Mouse (Mus musculus): Measurements from ENCODE around the gene Dapk2. TPM values are rescaled to one million over a fixed set of nuclear protein-coding genes. Genes with fewer than 3 reads are reported as not detected.
A peak's percentile ranks its signal among the peaks of the same experiment; 100 is the strongest.

Dapk2 gene
- polyA plus RNA-seq, 1 experiment, result not detected

- no peak overlapping the region for H3K4me3 ChIP-seq (ENCODE audit: insufficient read depth, low read depth, low read length)
- TF ChIP-seq CTCF (IDR thresholded peaks at IDR 0.05; ENCODE audit: insufficient read depth, low read depth, low read length) (no peak), POLR2A (IDR thresholded peaks at IDR 0.05; ENCODE audit: insufficient read depth, low read depth, low read length) (no peak)
- no peak overlapping the region for H3K27ac ChIP-seq (ENCODE audit: insufficient read depth, low read depth, low read length)
- WGBS, result 96% methylated on average over 2 of the region's 2 CpGs
- H3K4me1 ChIP-seq (ENCODE audit: control insufficient read depth, insufficient read depth, low read length), result peaks cover 4% of the 10 kb centered on the region; the same call in 1 of the 2 replicates
Measured at GRCm38 (mm10) chr9:66293319-66293718, 135.3 kb downstream of the Dapk2 start.

GRCm38 (mm10) chr9:66294227-66294626, 136.2 kb downstream of the Dapk2 start:
- Histone ChIP-seq H3K27ac (ENCODE audit: insufficient read depth, low read depth, low read length) (no peak overlapping the region), H3K4me1 (ENCODE audit: control insufficient read depth, insufficient read depth, low read length) (peaks cover 4% of the 10 kb centered on the region; the same call in 1 of the 2 replicates), H3K4me3 (ENCODE audit: insufficient read depth, low read depth, low read length) (no peak overlapping the region)
- 96% methylated on average over 1 of the region's 1 CpGs for WGBS
- TF ChIP-seq CTCF (IDR thresholded peaks at IDR 0.05; ENCODE audit: insufficient read depth, low read depth, low read length) (no peak), POLR2A (IDR thresholded peaks at IDR 0.05; ENCODE audit: insufficient read depth, low read depth, low read length) (no peak)

GRCm38 (mm10) chr9:66294980-66295410, 137.0 kb downstream of the Dapk2 start:
- no peak overlapping the region for H3K27ac ChIP-seq (ENCODE audit: insufficient read depth, low read depth, low read length)
- H3K4me1 ChIP-seq (ENCODE audit: control insufficient read depth, insufficient read depth, low read length), result peaks cover 4% of the 10 kb centered on the region; the same call in 1 of the 2 replicates
- no peak overlapping the region for H3K4me3 ChIP-seq (ENCODE audit: insufficient read depth, low read depth, low read length)
- WGBS, result 22% methylated on average over 3 of the region's 3 CpGs
- no peak for TF ChIP-seq POLR2A (IDR thresholded peaks at IDR 0.05; ENCODE audit: insufficient read depth, low read depth, low read length)

- H3K4me1 ChIP-seq (ENCODE audit: control insufficient read depth, insufficient read depth, low read length), result peaks cover 4% of the 10 kb centered on the region; the same call in 1 of the 2 replicates
- H3K27ac ChIP-seq (ENCODE audit: insufficient read depth, low read depth, low read length), result no peak overlapping the region
- WGBS, result 91% methylated on average over 6 of the region's 6 CpGs
- TF ChIP-seq POLR2A (IDR thresholded peaks at IDR 0.05; ENCODE audit: insufficient read depth, low read depth, low read length) (no peak), CTCF (IDR thresholded peaks at IDR 0.05; ENCODE audit: insufficient read depth, low read depth, low read length) (no peak)
- H3K4me3 ChIP-seq (ENCODE audit: insufficient read depth, low read depth, low read length), result no peak overlapping the region
Measured at GRCm38 (mm10) chr9:66295577-66296120, 137.6 kb downstream of the Dapk2 start.

GRCm38 (mm10) chr9:66298783-66299182, 140.8 kb downstream of the Dapk2 start:
- TF ChIP-seq POLR2A (IDR thresholded peaks at IDR 0.05; ENCODE audit: insufficient read depth, low read depth, low read length), result no peak
- TF ChIP-seq CTCF (IDR thresholded peaks at IDR 0.05; ENCODE audit: insufficient read depth, low read depth, low read length), result no peak
- 90% methylated on average over 4 of the region's 4 CpGs for WGBS

GRCm38 (mm10) chr9:66300448-66301027, 142.5 kb downstream of the Dapk2 start:
- Histone ChIP-seq H3K27ac (ENCODE audit: insufficient read depth, low read depth, low read length) (no peak overlapping the region), H3K4me3 (ENCODE audit: insufficient read depth, low read depth, low read length) (no peak overlapping the region), H3K4me1 (ENCODE audit: control insufficient read depth, insufficient read depth, low read length) (peaks cover 3% of the 10 kb centered on the region)
- TF ChIP-seq CTCF (IDR thresholded peaks at IDR 0.05; ENCODE audit: insufficient read depth, low read depth, low read length) (no peak), POLR2A (IDR thresholded peaks at IDR 0.05; ENCODE audit: insufficient read depth, low read depth, low read length) (no peak)
- WGBS, result 96% methylated on average over 2 of the region's 2 CpGs

More at GRCm38 (mm10) chr9:66298783-66299182, 140.8 kb downstream of the Dapk2 start:
- peaks cover 4% of the 10 kb centered on the region; the same call in 1 of the 2 replicates for H3K4me1 ChIP-seq (ENCODE audit: control insufficient read depth, insufficient read depth, low read length)
- H3K4me3 ChIP-seq (ENCODE audit: insufficient read depth, low read depth, low read length), result no peak overlapping the region
- no peak overlapping the region for H3K27ac ChIP-seq (ENCODE audit: insufficient read depth, low read depth, low read length)

- TF ChIP-seq POLR2A (IDR thresholded peaks at IDR 0.05; ENCODE audit: insufficient read depth, low read depth, low read length), result no peak
- no peak for TF ChIP-seq CTCF (IDR thresholded peaks at IDR 0.05; ENCODE audit: insufficient read depth, low read depth, low read length)
- Histone ChIP-seq H3K4me1 (ENCODE audit: control insufficient read depth, insufficient read depth, low read length) (peaks cover 10% of the 10 kb centered on the region), H3K27ac (ENCODE audit: insufficient read depth, low read depth, low read length) (peak overlapping the region; percentile 6; the same call in 1 of the 2 replicates), H3K4me3 (ENCODE audit: insufficient read depth, low read depth, low read length) (no peak overlapping the region)
- 88% methylated on average over 3 of the region's 3 CpGs for WGBS
Measured at GRCm38 (mm10) chr9:66304320-66305090, 146.5 kb downstream of the Dapk2 start.

GRCm38 (mm10) chr9:66305121-66306112, 147.4 kb downstream of the Dapk2 start:
- Histone ChIP-seq H3K4me3 (ENCODE audit: insufficient read depth, low read depth, low read length) (peak overlapping the region; percentile 42), H3K27ac (ENCODE audit: insufficient read depth, low read depth, low read length) (peak overlapping the region; percentile 94), H3K4me1 (ENCODE audit: control insufficient read depth, insufficient read depth, low read length) (peaks cover 10% of the 10 kb centered on the region)
- WGBS, result 17% methylated on average over 25 of the region's 25 CpGs
- TF ChIP-seq CTCF (IDR thresholded peaks at IDR 0.05; ENCODE audit: insufficient read depth, low read depth, low read length) (no peak), POLR2A (IDR thresholded peaks at IDR 0.05; ENCODE audit: insufficient read depth, low read depth, low read length) (no peak)

Data from olfactory bulb, adult 2 months (tissue).